Mouse (Mus musculus) neural tube, embryonic 12.5 days (tissue): ENCODE data around the gene Slc25a30. TPM values are rescaled to one million over a fixed set of nuclear protein-coding genes. Genes with fewer than 3 reads are reported as not detected.
"Not testable (repeated sequence)": the region's sequence is repeated elsewhere in the genome, so short reads cannot be mapped to it uniquely, and the experiment has no call there.

Experiments
- ATAC-seq: fragments of 200-750 bp; cut with Nextera tagmentation; 2 replicates; pipeline ENCODE4 v1.8.0; 2017; ENCODE audit warnings: low read depth, mild to moderate bottlenecking, moderate TSS enrichment, moderate library complexity; ENCODE audit not compliant: low FRiP score
- H3K27ac ChIP-seq: fragments of 300-500 bp; sonication (generic); 2 replicates; pipeline ENCODE4 v1.5.1; 2016
- H3K27me3 ChIP-seq: fragments of 300-500 bp; sonication (generic); replicated peaks from 2 replicates; pipeline ENCODE4 v1.6.1; 2016; ENCODE audit warnings: mild to moderate bottlenecking
- H3K36me3 ChIP-seq: fragments of 300-500 bp; sonication (generic); 2 replicates; pipeline ENCODE4 v1.6.1; 2016; ENCODE audit warnings: mild to moderate bottlenecking
- H3K4me1 ChIP-seq: fragments of 300-500 bp; sonication (generic); 2 replicates; pipeline ENCODE4 v1.6.1; 2016
- H3K4me2 ChIP-seq: fragments of 300-500 bp; sonication (generic); replicated peaks from 2 replicates; pipeline ENCODE4 v1.6.1; 2016; ENCODE audit warnings: mild to moderate bottlenecking
- H3K4me3 ChIP-seq: fragments of 300-500 bp; sonication (generic); 2 replicates; pipeline ENCODE4 v1.5.1; 2016
- H3K9ac ChIP-seq: fragments of 300-500 bp; sonication (generic); 2 replicates; pipeline ENCODE4 v1.6.1; 2016; ENCODE audit warnings: mild to moderate bottlenecking
- H3K9me3 ChIP-seq: fragments of 300-500 bp; sonication (generic); 2 replicates; pipeline ENCODE4 v1.6.1; 2016; ENCODE audit warnings: mild to moderate bottlenecking
- WGBS: fragments of 180-500 bp; shearing (Covaris S2); methylation state at CpG from one replicate; pipeline ENCODE4 v1.1.7; 2016; 5-methylcytosine and 5-hydroxymethylcytosine counted together
- polyA plus RNA-seq: library from polyadenylated mRNA; unstranded; fragments of >200 nt; fragmentation: Nextera tagmentation; extraction: Ambion mirVana; gene quantifications from 2 replicates; pipeline ENCODE4 v1.2.1, GENCODE M21; 2016

The Slc25a30 gene
- 7.7 and 8.6 TPM in 2 replicates for polyA plus RNA-seq

DNA sequence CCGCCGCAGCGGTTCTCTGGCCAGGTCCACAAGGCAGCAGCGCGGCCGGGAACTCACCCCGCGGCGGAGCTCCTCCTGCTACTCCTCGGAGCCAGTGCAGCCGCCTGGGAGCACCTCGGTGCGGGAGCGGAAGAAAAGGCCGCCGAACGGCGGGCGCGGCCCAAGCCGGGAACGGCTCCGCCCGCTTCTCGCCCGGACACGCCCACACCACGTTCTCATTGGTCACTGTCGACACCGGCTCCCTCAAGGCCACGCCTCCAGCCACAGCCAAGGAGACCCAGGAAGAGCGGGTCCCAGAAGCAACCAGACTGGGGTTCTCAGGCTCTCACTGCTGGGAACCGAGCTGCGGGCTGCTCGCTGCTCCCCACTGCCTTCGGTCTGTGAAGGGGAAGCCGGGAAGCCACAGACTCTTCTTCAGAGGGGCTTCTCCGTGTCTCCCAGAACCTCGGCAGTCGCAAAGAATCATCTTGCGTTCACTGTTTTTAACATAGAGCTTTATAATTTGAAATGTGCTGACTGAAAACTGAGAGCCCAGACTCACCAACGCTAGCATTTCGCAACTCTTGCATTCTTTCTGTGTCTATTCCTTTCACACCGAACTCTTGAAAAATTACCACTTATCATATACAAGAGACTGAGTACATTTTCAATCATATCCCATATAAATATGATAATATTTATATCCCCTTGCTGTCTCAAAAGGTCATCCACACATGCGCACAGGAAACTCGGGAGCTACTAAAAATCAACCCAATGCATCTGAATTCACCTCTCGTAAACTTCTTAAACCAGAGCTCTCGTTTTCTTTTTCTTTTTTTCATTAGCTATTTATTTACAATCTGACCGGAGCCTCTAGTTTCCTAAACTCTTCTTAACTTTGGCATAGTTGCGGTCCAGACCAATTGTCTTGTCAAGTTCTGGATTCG lies at the start of gene Slc25a30:
Gene Slc25a30, minus strand, starts transcription at position 170 of the 926 bp plus-strand sequence.
- H3K4me2 ChIP-seq, result peak within 1 kb of the TSS; percentile 69
- H3K9me3 ChIP-seq, result no peaks in the 10 kb centered on the region
- peak within 1 kb of the TSS; percentile 81 for H3K9ac ChIP-seq
- no peaks in the 10 kb centered on the region for H3K36me3 ChIP-seq
- 7% methylated on average over 51 of the region's 51 CpGs for WGBS
- peaks cover 3% of the 10 kb centered on the region; the same call in 1 of the 2 replicates for H3K27me3 ChIP-seq
- peak; percentile 99 for ATAC-seq
- H3K27ac ChIP-seq, result peak within 1 kb of the TSS; percentile 75
- peak within 1 kb of the TSS; percentile 72 for H3K4me3 ChIP-seq
- H3K4me1 ChIP-seq, result peaks cover 3% of the 10 kb centered on the region

- no peak overlapping the region for H3K9ac ChIP-seq
- H3K4me1 ChIP-seq, result peaks cover 25% of the 10 kb centered on the region
- H3K27me3 ChIP-seq, result no peaks in the 10 kb centered on the region
- no peaks in the 10 kb centered on the region for H3K9me3 ChIP-seq
- ATAC-seq, result no peak
- 91% methylated on average over 3 of the region's 3 CpGs for WGBS
- H3K36me3 ChIP-seq, result no peaks in the 10 kb centered on the region
- no peak overlapping the region for H3K4me3 ChIP-seq
- H3K4me2 ChIP-seq, result no peak overlapping the region
- H3K27ac ChIP-seq, result no peak overlapping the region
Measured at GRCm38 (mm10) chr14:75836579-75836978, 49.7 kb upstream of the Slc25a30 start.

GRCm38 (mm10) chr14:75834739-75835381 lies 48.0 kb upstream of the Slc25a30 start:
- peaks cover 25% of the 10 kb centered on the region for H3K4me1 ChIP-seq
- no peaks in the 10 kb centered on the region for H3K36me3 ChIP-seq
- H3K9ac ChIP-seq, result peak overlapping the region; percentile 62
- peak overlapping the region; percentile 39 for H3K4me3 ChIP-seq
- peak overlapping the region; percentile 92 for H3K4me2 ChIP-seq
- under 1% methylated on average over 16 of the region's 16 CpGs for WGBS
- H3K9me3 ChIP-seq, result no peaks in the 10 kb centered on the region
- peak overlapping the region; percentile 59; the same call in 1 of the 2 replicates for H3K27ac ChIP-seq
- peak; percentile 28 for ATAC-seq
- H3K27me3 ChIP-seq, result no peaks in the 10 kb centered on the region

- Histone ChIP-seq H3K9ac (peak overlapping the region; percentile 62), H3K27me3 (no peaks in the 10 kb centered on the region), H3K4me3 (peak overlapping the region; percentile 39), H3K27ac (peak overlapping the region; percentile 59; the same call in 1 of the 2 replicates), H3K4me1 (peaks cover 25% of the 10 kb centered on the region), H3K36me3 (no peaks in the 10 kb centered on the region), H3K4me2 (peak overlapping the region; percentile 92), H3K9me3 (no peaks in the 10 kb centered on the region)
- peak; percentile 83 for ATAC-seq
- WGBS, result 1% methylated on average over 10 of the region's 10 CpGs
Measured at GRCm38 (mm10) chr14:75834251-75834738, 47.5 kb upstream of the Slc25a30 start.

DNA sequence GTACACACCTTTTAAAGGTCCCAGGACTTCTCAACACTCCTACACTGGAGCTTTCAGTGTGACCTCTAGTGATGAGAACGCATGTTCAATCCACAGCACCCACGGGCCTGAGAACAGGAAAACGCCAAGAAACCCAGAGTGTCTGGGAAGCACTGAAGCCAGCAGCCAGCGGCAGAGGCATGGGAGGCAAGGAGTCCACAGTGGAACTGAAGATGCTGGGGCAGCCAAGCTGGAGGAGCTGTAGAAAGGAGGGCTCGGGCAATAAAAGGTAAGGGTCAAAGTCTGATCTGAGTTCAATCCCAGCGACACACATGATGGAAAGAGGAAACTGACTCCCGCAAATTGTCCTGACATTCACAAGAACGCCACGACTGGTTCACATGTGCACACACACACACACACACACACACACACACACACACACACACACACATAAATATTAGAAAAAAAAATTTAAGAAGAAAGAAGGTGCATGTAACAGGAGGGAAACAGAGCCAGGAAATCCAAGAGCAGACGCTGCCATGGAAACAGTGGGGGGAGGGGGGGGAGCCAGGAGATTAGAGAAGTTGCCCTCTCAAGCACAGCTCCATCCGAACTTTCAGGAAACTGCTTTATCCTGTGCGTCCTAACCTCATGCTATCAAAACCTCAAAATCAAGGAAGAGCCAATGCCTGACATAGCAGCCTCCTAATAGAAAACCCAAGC lies 46.9 kb upstream of the Slc25a30 start:
- Histone ChIP-seq H3K27me3 (peaks cover 5% of the 10 kb centered on the region; the same call in 1 of the 2 replicates), H3K4me3 (peak overlapping the region; percentile 39), H3K9ac (no peak overlapping the region), H3K36me3 (no peaks in the 10 kb centered on the region), H3K27ac (no peak overlapping the region), H3K4me2 (peak overlapping the region; percentile 92), H3K9me3 (no peaks in the 10 kb centered on the region), H3K4me1 (peaks cover 31% of the 10 kb centered on the region)
- 13% methylated on average over 12 of the region's 12 CpGs for WGBS
- ATAC-seq, result peak; percentile 38

- Histone ChIP-seq H3K4me3 (no peak overlapping the region), H3K9ac (no peak overlapping the region), H3K4me2 (peak overlapping the region; percentile 92), H3K36me3 (no peaks in the 10 kb centered on the region), H3K27me3 (peaks cover 11% of the 10 kb centered on the region), H3K9me3 (no peaks in the 10 kb centered on the region), H3K4me1 (peaks cover 31% of the 10 kb centered on the region), H3K27ac (no peak overlapping the region)
- WGBS, result 32% methylated on average over 4 of the region's 4 CpGs
- ATAC-seq, result no peak
Measured at GRCm38 (mm10) chr14:75832982-75833381, 46.1 kb upstream of the Slc25a30 start.

- no peak for ATAC-seq
- H3K4me3 ChIP-seq, result no peak overlapping the region
- no peaks in the 10 kb centered on the region for H3K9me3 ChIP-seq
- H3K4me2 ChIP-seq, result no peak overlapping the region
- no peak overlapping the region for H3K27ac ChIP-seq
- peaks cover 17% of the 10 kb centered on the region for H3K27me3 ChIP-seq
- H3K36me3 ChIP-seq, result no peaks in the 10 kb centered on the region
- H3K9ac ChIP-seq, result no peak overlapping the region
- H3K4me1 ChIP-seq, result peaks cover 31% of the 10 kb centered on the region
- 96% methylated on average over 2 of the region's 2 CpGs for WGBS
Measured at GRCm38 (mm10) chr14:75832031-75832430, 45.2 kb upstream of the Slc25a30 start.

- not testable (repeated sequence) for ATAC-seq, H3K9me3 ChIP-seq, H3K9ac ChIP-seq, H3K4me3 ChIP-seq, H3K36me3 ChIP-seq, H3K27ac ChIP-seq
- Histone ChIP-seq H3K4me1 (peaks cover 23% of the 10 kb centered on the region), H3K4me2 (peak overlapping the region; percentile 69), H3K27me3 (peaks cover 17% of the 10 kb centered on the region)
- 67% methylated on average over 14 of the region's 14 CpGs for WGBS
Measured at GRCm38 (mm10) chr14:75829817-75830216, 43.0 kb upstream of the Slc25a30 start.

GRCm38 (mm10) chr14:75828866-75829806 lies 42.3 kb upstream of the Slc25a30 start:
- WGBS, result 8% methylated on average over 32 of the region's 32 CpGs
- H3K4me3 ChIP-seq, result peak overlapping the region; percentile 29
- ATAC-seq, result 0 out of 2 replicates have a peak, but pooled peaks have one; percentile 41
- peaks cover 17% of the 10 kb centered on the region for H3K4me1 ChIP-seq
- peaks cover 17% of the 10 kb centered on the region for H3K27me3 ChIP-seq
- peak overlapping the region; percentile 69 for H3K4me2 ChIP-seq
- no peak overlapping the region for H3K9ac ChIP-seq
- H3K9me3 ChIP-seq, result no peaks in the 10 kb centered on the region
- H3K36me3 ChIP-seq, result no peaks in the 10 kb centered on the region
- no peak overlapping the region for H3K27ac ChIP-seq

GRCm38 (mm10) chr14:75828221-75828620 lies 41.4 kb upstream of the Slc25a30 start:
- Histone ChIP-seq H3K4me2 (no peak overlapping the region; the same call in 1 of the 2 replicates), H3K4me1 (peaks cover 9% of the 10 kb centered on the region), H3K4me3 (no peak overlapping the region), H3K9ac (no peak overlapping the region), H3K36me3 (no peaks in the 10 kb centered on the region), H3K27ac (no peak overlapping the region), H3K27me3 (peaks cover 17% of the 10 kb centered on the region), H3K9me3 (no peaks in the 10 kb centered on the region)
- whole genome bisulfite sequencing, result 43% methylated on average over 11 of the region's 11 CpGs
- no peak for ATAC-seq
